Mouse (Mus musculus): ENCODE data around the gene Stk38l. TPM values are rescaled to one million over a fixed set of nuclear protein-coding genes. Genes with fewer than 3 reads are reported as not detected.
A peak's percentile ranks its signal among the peaks of the same experiment; 100 is the strongest.

The Stk38l gene
- polyA plus RNA-seq, 1 experiment from 2014 or later: 20.1 TPM

DNA sequence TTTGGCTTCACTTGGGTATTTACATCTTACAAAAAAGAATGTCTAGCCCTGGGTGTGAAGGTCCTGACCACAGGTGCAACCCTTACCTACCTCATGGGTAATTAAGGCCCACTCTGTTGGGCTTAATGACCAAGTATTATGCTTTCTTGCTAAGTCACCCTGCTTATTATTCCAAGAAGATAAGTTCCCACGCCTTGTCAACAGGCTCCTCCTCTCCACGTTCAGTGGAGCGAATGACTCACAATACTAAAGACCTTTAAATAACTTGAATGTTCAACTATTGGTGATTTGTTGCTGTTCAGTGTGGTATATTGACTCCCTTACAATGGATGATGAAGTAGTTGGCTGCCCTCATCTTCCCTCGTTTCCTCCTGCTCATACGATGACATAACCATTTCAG, 27.0 kb upstream of the Stk38l start:
- no peaks in the 10 kb centered on the region for H3K27me3 ChIP-seq (ENCODE audit: control insufficient read depth, insufficient read depth, low read length)
- H3K36me3 ChIP-seq (ENCODE audit: control insufficient read depth, insufficient read depth, low read length): no peaks in the 10 kb centered on the region
- no peaks in the 10 kb centered on the region for H3K4me1 ChIP-seq (replicated peaks; ENCODE audit: control insufficient read depth, insufficient read depth, low read length)
- DNase-seq (ENCODE audit: low spot score) (no peak), ATAC-seq (ENCODE audit: low FRiP score) (no peak)
- H3K27ac ChIP-seq (ENCODE audit: low read depth, low read length): no peak overlapping the region
- no peak overlapping the region for H3K4me2 ChIP-seq (replicated peaks; ENCODE audit: low read depth, low read length)
- no peaks in the 10 kb centered on the region for H3K9me3 ChIP-seq (ENCODE audit: control insufficient read depth, low read length)
- no peak overlapping the region for H3K9ac ChIP-seq (ENCODE audit: low read depth, low read length)
- WGBS: 67% methylated on average over 5 of the region's 5 CpGs
- no peak overlapping the region for H3K4me3 ChIP-seq (ENCODE audit: low read depth, low read length)

DNA sequence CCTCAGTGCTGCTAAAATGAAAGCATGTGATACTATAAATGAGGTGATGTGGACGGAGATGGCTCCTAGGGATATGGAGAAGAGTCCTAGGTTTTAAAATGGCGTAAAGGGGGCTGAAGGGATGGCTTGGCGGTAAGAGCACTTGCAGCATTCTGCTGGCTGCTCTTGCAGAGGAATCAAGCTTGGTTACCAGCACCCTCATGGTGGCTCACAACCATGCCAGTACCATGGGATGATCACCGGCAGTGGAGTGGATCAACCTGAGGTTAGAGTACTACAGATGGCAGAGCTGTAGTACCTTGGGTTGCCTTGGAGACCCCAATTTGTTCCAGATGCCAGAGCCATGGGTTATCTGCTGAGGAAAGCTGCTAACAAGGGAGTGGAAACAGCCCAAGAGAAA, 26.4 kb upstream of the Stk38l start:
- ATAC-seq (ENCODE audit: low FRiP score): no peak
- H3K9me3 ChIP-seq (ENCODE audit: control insufficient read depth, low read length): no peaks in the 10 kb centered on the region
- no peaks in the 10 kb centered on the region for H3K27me3 ChIP-seq (ENCODE audit: control insufficient read depth, insufficient read depth, low read length)
- H3K4me3 ChIP-seq (ENCODE audit: low read depth, low read length): no peak overlapping the region
- 92% methylated on average over 4 of the region's 4 CpGs for WGBS
- no peak overlapping the region for H3K9ac ChIP-seq (ENCODE audit: low read depth, low read length)
- no peak for DNase-seq (ENCODE audit: low spot score)
- no peaks in the 10 kb centered on the region for H3K36me3 ChIP-seq (ENCODE audit: control insufficient read depth, insufficient read depth, low read length)
- H3K27ac ChIP-seq (ENCODE audit: low read depth, low read length): no peak overlapping the region
- no peak overlapping the region for H3K4me2 ChIP-seq (replicated peaks; ENCODE audit: low read depth, low read length)
- H3K4me1 ChIP-seq (replicated peaks; ENCODE audit: control insufficient read depth, insufficient read depth, low read length): no peaks in the 10 kb centered on the region

DNA sequence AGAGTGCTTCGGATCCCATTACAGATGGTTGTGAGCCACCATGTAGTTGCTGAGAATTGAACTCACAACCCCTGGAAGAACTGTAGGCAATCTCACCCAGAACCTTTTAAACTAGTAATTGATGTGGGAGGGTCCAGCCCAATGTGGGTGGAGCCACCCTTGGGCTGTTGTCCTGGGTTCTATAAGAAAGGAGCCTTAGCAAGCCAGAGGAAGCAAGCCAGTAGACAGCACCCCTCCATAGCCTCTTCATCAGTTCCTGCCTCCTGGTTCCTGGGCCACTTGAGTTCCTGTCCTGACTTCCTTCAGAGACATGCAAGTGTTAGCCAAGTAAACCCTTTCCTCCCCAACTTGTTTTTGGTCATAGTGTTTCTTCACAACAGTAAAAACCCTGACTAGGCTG, 24.3 kb upstream of the Stk38l start:
- H3K4me2 ChIP-seq (replicated peaks; ENCODE audit: low read depth, low read length): no peak overlapping the region
- no peaks in the 10 kb centered on the region for H3K4me1 ChIP-seq (replicated peaks; ENCODE audit: control insufficient read depth, insufficient read depth, low read length)
- H3K36me3 ChIP-seq (ENCODE audit: control insufficient read depth, insufficient read depth, low read length): no peaks in the 10 kb centered on the region
- 93% methylated on average over 1 of the region's 1 CpGs for WGBS
- no peaks in the 10 kb centered on the region for H3K27me3 ChIP-seq (ENCODE audit: control insufficient read depth, insufficient read depth, low read length)
- no peak overlapping the region for H3K27ac ChIP-seq (ENCODE audit: low read depth, low read length)
- no peaks in the 10 kb centered on the region for H3K9me3 ChIP-seq (ENCODE audit: control insufficient read depth, low read length)
- no peak for ATAC-seq (ENCODE audit: low FRiP score)
- DNase-seq (ENCODE audit: low spot score): no peak
- H3K9ac ChIP-seq (ENCODE audit: low read depth, low read length): no peak overlapping the region
- H3K4me3 ChIP-seq (ENCODE audit: low read depth, low read length): no peak overlapping the region

DNA sequence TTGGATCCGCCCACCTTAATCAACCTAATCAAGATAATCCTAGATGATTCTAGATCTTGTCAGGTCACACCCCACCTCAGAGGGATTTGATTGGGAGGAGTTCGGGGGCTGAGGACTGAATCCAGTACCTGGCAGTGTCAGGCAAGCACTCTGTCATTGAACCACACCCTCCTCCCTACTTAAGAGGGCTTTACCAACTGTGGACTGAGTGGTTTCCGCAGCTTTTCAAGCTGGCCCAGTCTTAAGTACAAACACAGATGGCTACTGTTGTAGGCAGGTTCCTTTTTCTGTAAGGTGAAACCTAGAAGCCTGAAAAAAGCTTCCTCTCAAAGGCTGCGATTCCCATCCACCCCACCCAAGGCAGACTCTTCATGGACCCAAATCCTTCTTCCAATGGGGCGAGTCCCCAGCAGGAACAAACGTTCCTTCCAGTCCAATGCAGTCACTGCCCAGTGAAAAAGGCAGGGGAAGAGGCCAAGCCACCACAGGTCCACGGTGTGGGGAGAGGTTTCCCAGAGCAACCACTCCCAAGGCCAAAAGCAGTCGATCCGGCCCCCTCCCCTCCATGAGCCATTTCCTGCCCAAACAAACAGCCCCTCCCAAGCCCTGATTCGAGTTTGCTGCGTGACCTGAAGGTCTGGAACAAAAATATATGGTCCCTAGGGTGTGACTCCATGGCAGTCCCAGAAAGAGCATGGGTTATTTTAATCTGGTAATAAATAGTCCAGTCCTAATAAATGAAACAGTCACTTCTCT, 22.5 kb upstream of the Stk38l start:
- 69% methylated on average over 11 of the region's 11 CpGs for WGBS
- no peaks in the 10 kb centered on the region for H3K9me3 ChIP-seq (ENCODE audit: control insufficient read depth, low read length)
- no peak overlapping the region for H3K27ac ChIP-seq (ENCODE audit: low read depth, low read length)
- no peaks in the 10 kb centered on the region for H3K4me1 ChIP-seq (replicated peaks; ENCODE audit: control insufficient read depth, insufficient read depth, low read length)
- ATAC-seq (ENCODE audit: low FRiP score) (no peak), DNase-seq (ENCODE audit: low spot score) (no peak)
- H3K36me3 ChIP-seq (ENCODE audit: control insufficient read depth, insufficient read depth, low read length): no peaks in the 10 kb centered on the region
- no peak overlapping the region for H3K4me2 ChIP-seq (replicated peaks; ENCODE audit: low read depth, low read length)
- H3K9ac ChIP-seq (ENCODE audit: low read depth, low read length): no peak overlapping the region
- H3K27me3 ChIP-seq (ENCODE audit: control insufficient read depth, insufficient read depth, low read length): no peaks in the 10 kb centered on the region
- H3K4me3 ChIP-seq (ENCODE audit: low read depth, low read length): no peak overlapping the region

DNA sequence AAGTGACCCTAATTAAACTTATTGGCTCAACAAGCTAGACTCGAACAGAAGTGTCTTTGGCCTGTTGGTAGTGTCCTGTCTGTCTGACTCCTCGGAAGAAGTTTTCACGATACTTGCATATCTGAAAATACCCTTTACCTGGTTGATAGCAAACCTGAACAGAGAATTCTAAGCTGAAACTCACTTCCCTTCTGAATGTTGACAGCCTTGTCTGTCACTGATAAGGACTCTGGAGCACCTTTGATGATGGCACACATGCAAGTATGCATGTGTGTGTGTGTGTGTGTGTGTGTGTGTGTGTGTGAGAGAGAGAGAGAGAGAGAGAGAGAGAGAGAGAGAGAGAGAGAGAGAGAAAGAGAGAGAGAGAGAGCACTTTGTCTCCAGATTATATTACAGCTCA, 21.4 kb upstream of the Stk38l start:
- 88% methylated on average over 3 of the region's 3 CpGs for WGBS
- DNase-seq (ENCODE audit: low spot score): no peak
- H3K9me3 ChIP-seq (ENCODE audit: control insufficient read depth, low read length): no peaks in the 10 kb centered on the region

DNA sequence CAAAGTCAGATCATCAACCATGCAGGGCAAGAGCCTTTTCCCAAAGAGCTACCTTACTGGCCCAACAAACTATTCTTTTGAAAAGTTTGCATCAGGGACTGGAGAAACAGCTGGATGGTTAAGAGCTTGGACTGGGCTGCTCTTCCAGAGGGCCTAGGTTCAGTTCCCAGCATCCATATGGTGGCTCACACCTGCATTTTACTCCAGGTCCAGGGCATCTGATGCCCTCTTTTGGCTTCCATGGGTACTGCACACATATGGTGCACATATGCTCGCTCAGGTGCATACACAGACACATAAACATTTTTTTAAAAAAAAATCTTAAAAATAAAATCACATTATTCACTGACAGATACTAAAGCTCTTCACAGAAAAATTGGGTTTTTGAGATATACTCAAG, 19.2 kb upstream of the Stk38l start:
- ATAC-seq (ENCODE audit: low FRiP score): no peak
- Histone ChIP-seq H3K27ac (ENCODE audit: low read depth, low read length) (no peak overlapping the region), H3K4me3 (ENCODE audit: low read depth, low read length) (no peak overlapping the region), H3K27me3 (ENCODE audit: control insufficient read depth, insufficient read depth, low read length) (no peaks in the 10 kb centered on the region), H3K36me3 (ENCODE audit: control insufficient read depth, insufficient read depth, low read length) (no peaks in the 10 kb centered on the region), H3K9ac (ENCODE audit: low read depth, low read length) (no peak overlapping the region), H3K9me3 (ENCODE audit: control insufficient read depth, low read length) (no peaks in the 10 kb centered on the region), H3K4me1 (replicated peaks; ENCODE audit: control insufficient read depth, insufficient read depth, low read length) (no peaks in the 10 kb centered on the region), H3K4me2 (replicated peaks; ENCODE audit: low read depth, low read length) (no peak overlapping the region)
- no peak for DNase-seq (ENCODE audit: low spot score)
- WGBS: 83% methylated on average over 1 of the region's 1 CpGs

More for the DNA sequence above, 21.4 kb upstream of the Stk38l start:
- H3K4me2 ChIP-seq (replicated peaks; ENCODE audit: low read depth, low read length): no peak overlapping the region
- no peaks in the 10 kb centered on the region for H3K4me1 ChIP-seq (replicated peaks; ENCODE audit: control insufficient read depth, insufficient read depth, low read length)
- H3K4me3 ChIP-seq (ENCODE audit: low read depth, low read length): no peak overlapping the region
- no peaks in the 10 kb centered on the region for H3K27me3 ChIP-seq (ENCODE audit: control insufficient read depth, insufficient read depth, low read length)
- no peak overlapping the region for H3K9ac ChIP-seq (ENCODE audit: low read depth, low read length)
- no peak for ATAC-seq (ENCODE audit: low FRiP score)
- H3K27ac ChIP-seq (ENCODE audit: low read depth, low read length): no peak overlapping the region
- H3K36me3 ChIP-seq (ENCODE audit: control insufficient read depth, insufficient read depth, low read length): no peaks in the 10 kb centered on the region

DNA sequence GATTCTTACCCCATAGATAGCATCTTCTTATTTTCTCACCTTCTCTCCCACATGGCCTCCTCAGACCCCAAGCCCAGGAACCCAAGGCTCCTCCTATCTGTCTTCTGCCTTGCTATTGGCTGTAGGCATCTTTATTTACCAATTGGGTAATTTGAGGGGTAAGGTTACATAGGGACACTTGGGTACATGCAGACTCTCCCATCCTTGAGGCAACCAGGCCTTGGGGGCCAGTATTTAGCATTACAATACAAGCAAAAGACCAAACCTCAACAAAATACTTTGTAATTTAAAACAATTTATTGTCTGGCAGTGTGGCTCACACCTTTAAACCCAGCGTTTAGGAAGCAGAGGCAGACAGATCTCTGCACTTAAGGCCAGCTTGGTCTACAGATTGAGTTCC, 5.2 kb upstream of the Stk38l start:
- no peak overlapping the region for H3K9ac ChIP-seq (ENCODE audit: low read depth, low read length)
- no peak for ATAC-seq (ENCODE audit: low FRiP score)
- WGBS: 76% methylated on average over 1 of the region's 1 CpGs
- H3K4me3 ChIP-seq (ENCODE audit: low read depth, low read length): no peak overlapping the region
- no peak for DNase-seq (ENCODE audit: low spot score)
- no peaks in the 10 kb centered on the region for H3K27me3 ChIP-seq (ENCODE audit: control insufficient read depth, insufficient read depth, low read length)
- H3K4me1 ChIP-seq (replicated peaks; ENCODE audit: control insufficient read depth, insufficient read depth, low read length): no peaks in the 10 kb centered on the region
- no peaks in the 10 kb centered on the region for H3K9me3 ChIP-seq (ENCODE audit: control insufficient read depth, low read length)
- H3K4me2 ChIP-seq (replicated peaks; ENCODE audit: low read depth, low read length): no peak overlapping the region
- no peaks in the 10 kb centered on the region for H3K36me3 ChIP-seq (ENCODE audit: control insufficient read depth, insufficient read depth, low read length)
- no peak overlapping the region for H3K27ac ChIP-seq (ENCODE audit: low read depth, low read length)

DNA sequence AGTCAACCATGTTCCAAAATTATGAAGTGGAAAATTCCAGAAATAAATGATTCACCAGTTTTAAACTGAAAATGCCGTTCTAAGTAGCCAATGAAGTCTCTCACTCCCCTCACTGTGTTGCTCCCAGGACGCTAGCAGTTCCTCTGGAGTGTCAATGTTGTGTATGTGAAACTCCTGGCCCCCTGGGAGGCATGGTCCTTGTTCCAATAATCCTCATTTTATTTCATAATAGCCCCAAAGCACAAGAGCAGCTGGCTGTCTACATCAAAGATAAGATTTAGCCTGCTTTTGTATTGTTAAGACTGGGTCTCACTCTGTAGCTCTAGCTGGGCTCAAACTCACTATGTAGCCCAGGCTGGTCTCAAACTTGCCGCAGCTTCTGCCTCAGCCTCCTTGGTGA, 990 bp upstream of the Stk38l start:
- Histone ChIP-seq H3K9ac (ENCODE audit: low read depth, low read length) (no peak overlapping the region), H3K27ac (ENCODE audit: low read depth, low read length) (no peak overlapping the region), H3K27me3 (ENCODE audit: control insufficient read depth, insufficient read depth, low read length) (no peaks in the 10 kb centered on the region), H3K4me1 (replicated peaks; ENCODE audit: control insufficient read depth, insufficient read depth, low read length) (no peaks in the 10 kb centered on the region), H3K4me2 (replicated peaks; ENCODE audit: low read depth, low read length) (no peak overlapping the region), H3K4me3 (ENCODE audit: low read depth, low read length) (no peak overlapping the region), H3K9me3 (ENCODE audit: control insufficient read depth, low read length) (no peaks in the 10 kb centered on the region), H3K36me3 (ENCODE audit: control insufficient read depth, insufficient read depth, low read length) (no peaks in the 10 kb centered on the region)
- 95% methylated on average over 3 of the region's 3 CpGs for WGBS
- DNase-seq (ENCODE audit: low spot score) (no peak), ATAC-seq (ENCODE audit: low FRiP score) (no peak)

DNA sequence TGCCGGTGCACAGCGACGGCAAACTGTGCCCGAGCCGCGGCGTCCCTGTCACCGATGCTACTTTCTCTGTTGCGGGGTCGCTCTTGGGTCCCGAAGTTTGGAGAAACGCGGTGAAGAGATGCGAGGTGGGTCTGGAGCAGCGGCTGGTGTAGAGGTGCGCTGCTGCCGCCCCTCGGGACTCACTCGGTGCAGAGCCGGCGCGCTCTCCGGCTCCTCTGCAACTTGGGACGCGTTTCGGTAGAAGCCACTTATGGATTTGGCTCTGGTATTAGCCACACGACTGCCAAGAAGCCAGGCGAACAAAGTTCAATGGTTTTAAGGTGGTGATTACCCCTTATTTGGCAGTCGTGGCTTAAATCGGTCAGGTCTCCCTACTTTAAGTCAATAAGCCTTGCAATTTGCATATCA, 593 bp downstream of the Stk38l start:
- Histone ChIP-seq H3K27ac (ENCODE audit: low read depth, low read length) (peak overlapping the region; percentile 24; the same call in 1 of the 2 replicates), H3K4me1 (replicated peaks; ENCODE audit: control insufficient read depth, insufficient read depth, low read length) (no peaks in the 10 kb centered on the region), H3K4me2 (replicated peaks; ENCODE audit: low read depth, low read length) (peak overlapping the region; percentile 73), H3K4me3 (ENCODE audit: low read depth, low read length) (peak overlapping the region; percentile 88), H3K27me3 (ENCODE audit: control insufficient read depth, insufficient read depth, low read length) (no peaks in the 10 kb centered on the region), H3K9ac (ENCODE audit: low read depth, low read length) (peak overlapping the region; percentile 74), H3K9me3 (ENCODE audit: control insufficient read depth, low read length) (no peaks in the 10 kb centered on the region), H3K36me3 (ENCODE audit: control insufficient read depth, insufficient read depth, low read length) (no peaks in the 10 kb centered on the region)
- DNase-seq (ENCODE audit: low spot score) (peak; percentile 60), ATAC-seq (ENCODE audit: low FRiP score) (peak; percentile 64)
- under 1% methylated on average over 30 of the region's 30 CpGs for WGBS
